In genomic region chr15:100870775-100871106, GRCm38 (mm10) we compare ENCODE assay signal across 8 mouse cellular contexts. TPM values are rescaled to one million over a fixed set of nuclear protein-coding genes. Genes with fewer than 3 reads are reported as not detected.
DNase-seq lines count a peak whose midpoint lies in the region; ATAC-seq and TF ChIP-seq lines count a peak whose summit lies in the region.

No protein-coding gene starts in this region.

- DNase-seq in heart, adult 9 months (ENCODE audit: low spot score in 2 of 2): no peak
- DNase-seq in adrenal gland, postnatal 10 days: peak; percentile 61
- DNase-seq in embryonic facial prominence, embryonic 11.5 days (ENCODE audit: low spot score): peak; percentile 80
- no peak for DNase-seq in urinary bladder, adult 2 months (ENCODE audit: low spot score)

- no peaks in the 10 kb centered on the region for H3K36me3 ChIP-seq in heart, embryonic 14.5 days (ENCODE audit: control insufficient read depth, insufficient read depth, low read length)
- H3K36me3 ChIP-seq in embryonic facial prominence, embryonic 11.5 days (replicated peaks; ENCODE audit: control insufficient read depth, insufficient read depth, low read depth, low read length): no peaks in the 10 kb centered on the region
- no peaks in the 10 kb centered on the region for H3K36me3 ChIP-seq in intestine, embryonic 15.5 days
- H3K36me3 ChIP-seq in liver, embryonic 16.5 days (ENCODE audit: control insufficient read depth, insufficient read depth): no peaks in the 10 kb centered on the region
- no peaks in the 10 kb centered on the region for H3K36me3 ChIP-seq in testis, adult 2 months (ENCODE audit: control insufficient read depth, insufficient read depth, low read length)

- peak overlapping the region; percentile 88 for H3K4me2 ChIP-seq in heart, embryonic 14.5 days (ENCODE audit: low read length)
- H3K4me2 ChIP-seq in embryonic facial prominence, embryonic 11.5 days (ENCODE audit: low read depth, low read length): peak overlapping the region; percentile 84
- peak overlapping the region; percentile 92 for H3K4me2 ChIP-seq in intestine, embryonic 15.5 days (replicated peaks)
- peak overlapping the region; percentile 57 for H3K4me2 ChIP-seq in liver, embryonic 16.5 days (ENCODE audit: low read depth, low read length)

- peak overlapping the region; percentile 55 to 57 for H3K4me3 ChIP-seq in heart, embryonic 14.5 days (ENCODE audit: control insufficient read depth in 1 of 2, insufficient read depth in 1 of 2, low read depth in 1 of 2, low read length in 2 of 2)
- H3K4me3 ChIP-seq in embryonic facial prominence, embryonic 11.5 days (ENCODE audit: low read depth, low read length): peak overlapping the region; percentile 88
- peak overlapping the region; percentile 69 for H3K4me3 ChIP-seq in intestine, embryonic 15.5 days (replicated peaks)
- peak overlapping the region; percentile 50 for H3K4me3 ChIP-seq in liver, embryonic 16.5 days (ENCODE audit: low read depth, low read length)
- peak overlapping the region; percentile 70 for H3K4me3 ChIP-seq in testis, adult 2 months (ENCODE audit: control insufficient read depth, low read depth, low read length)

- H3K9me3 ChIP-seq in heart, embryonic 14.5 days (ENCODE audit: control insufficient read depth, low read length): peaks cover 1% of the 10 kb centered on the region; the same call in 1 of the 2 replicates
- H3K9me3 ChIP-seq in embryonic facial prominence, embryonic 11.5 days (replicated peaks; ENCODE audit: control insufficient read depth, low read length): no peaks in the 10 kb centered on the region
- H3K9me3 ChIP-seq in intestine, embryonic 15.5 days: no peaks in the 10 kb centered on the region
- no peaks in the 10 kb centered on the region for H3K9me3 ChIP-seq in liver, embryonic 16.5 days (replicated peaks; ENCODE audit: control insufficient read depth, low read length)

- H3K27ac ChIP-seq in heart, embryonic 14.5 days (replicated peaks in 1 of 2; ENCODE audit: control insufficient read depth in 1 of 2, insufficient read depth in 1 of 2, low read depth in 2 of 2, low read length in 2 of 2): no peak overlapping the region
- H3K27ac ChIP-seq in embryonic facial prominence, embryonic 11.5 days (replicated peaks; ENCODE audit: low read depth, low read length): no peak overlapping the region
- H3K27ac ChIP-seq in intestine, embryonic 15.5 days: no peak overlapping the region
- no peak overlapping the region for H3K27ac ChIP-seq in liver, embryonic 16.5 days (ENCODE audit: low read length)
- no peak overlapping the region for H3K27ac ChIP-seq in testis, adult 2 months (ENCODE audit: control insufficient read depth, insufficient read depth, low read depth, low read length)

- no peak for ATAC-seq in heart, embryonic 14.5 days (ENCODE audit: insufficient number of reproducible peaks, insufficient read depth, low FRiP score, low read depth)
- ATAC-seq in embryonic facial prominence, embryonic 11.5 days (replicated peaks; ENCODE audit: insufficient number of reproducible peaks, low FRiP score, low TSS enrichment, low read depth): no peak
- peak; percentile 81 for ATAC-seq in intestine, embryonic 15.5 days
- ATAC-seq in liver, embryonic 16.5 days (ENCODE audit: low read depth): no peak

- H3K27me3 ChIP-seq in heart, embryonic 14.5 days (ENCODE audit: control insufficient read depth, insufficient read depth, low read length): peaks cover 70% of the 10 kb centered on the region
- H3K27me3 ChIP-seq in embryonic facial prominence, embryonic 11.5 days (ENCODE audit: control insufficient read depth, insufficient read depth, low read length): peaks cover 10% of the 10 kb centered on the region
- H3K27me3 ChIP-seq in intestine, embryonic 15.5 days (replicated peaks): peaks cover 32% of the 10 kb centered on the region
- H3K27me3 ChIP-seq in liver, embryonic 16.5 days (ENCODE audit: control insufficient read depth, insufficient read depth, low read depth, low read length): peaks cover 51% of the 10 kb centered on the region
- no peaks in the 10 kb centered on the region; the same call in 1 of the 2 replicates for H3K27me3 ChIP-seq in testis, adult 2 months (ENCODE audit: control insufficient read depth, insufficient read depth, low read length)

- peaks cover 3 to 12% of the 10 kb centered on the region in 2 experiments; a peak in 2 of 4 replicates for H3K4me1 ChIP-seq in heart, embryonic 14.5 days (ENCODE audit: control insufficient read depth in 2 of 2, insufficient read depth in 2 of 2, low read length in 2 of 2)
- peaks cover 3% of the 10 kb centered on the region; the same call in 1 of the 2 replicates for H3K4me1 ChIP-seq in embryonic facial prominence, embryonic 11.5 days (ENCODE audit: control insufficient read depth, insufficient read depth, low read length)
- H3K4me1 ChIP-seq in intestine, embryonic 15.5 days (replicated peaks): peaks cover 15% of the 10 kb centered on the region
- H3K4me1 ChIP-seq in liver, embryonic 16.5 days (ENCODE audit: control insufficient read depth, low read depth, low read length): no peaks in the 10 kb centered on the region
- H3K4me1 ChIP-seq in testis, adult 2 months (ENCODE audit: control insufficient read depth, insufficient read depth, low read length): peaks cover 15% of the 10 kb centered on the region

- no peak for TF ChIP-seq CTCF in testis, adult 2 months (IDR thresholded peaks at IDR 0.05; ENCODE audit: control insufficient read depth, insufficient read depth, insufficient replicate concordance, low read depth, low read length)

- WGBS in heart, embryonic 14.5 days: 0% methylated on average over 9 of the region's 69 CpGs
- no CpG with 5 or more reads among the region's 69 CpGs for WGBS in embryonic facial prominence, embryonic 11.5 days
- 7% methylated on average over 3 of the region's 69 CpGs for WGBS in intestine, embryonic 15.5 days
- 0% methylated on average over 9 of the region's 69 CpGs for WGBS in liver, embryonic 16.5 days (ENCODE audit: insufficient replicate concordance)

- peak overlapping the region; percentile 34; the same call in 1 of the 2 replicates for H3K9ac ChIP-seq in heart, embryonic 14.5 days (ENCODE audit: low read length)
- H3K9ac ChIP-seq in embryonic facial prominence, embryonic 11.5 days (replicated peaks; ENCODE audit: low read length): peak overlapping the region; percentile 84
- H3K9ac ChIP-seq in intestine, embryonic 15.5 days: peak overlapping the region; percentile 54
- H3K9ac ChIP-seq in liver, embryonic 16.5 days (ENCODE audit: low read depth, low read length): no peak overlapping the region

- no peak for TF ChIP-seq POLR2A in testis, adult 2 months (IDR thresholded peaks at IDR 0.05; ENCODE audit: control insufficient read depth, low read depth, low read length)

RNA-seq across cellular contexts. Expression of gene Scn8a, which starts 1.1 kb away (rescaled TPM):
- 0.27 and 0.31 TPM in 2 replicates for polyA plus RNA-seq in heart, embryonic 14.5 days (2014; fragmentation: Nextera tagmentation; extraction: Ambion mirVana)
- total RNA-seq in adrenal gland, postnatal 10 days (2021): 1 to 10 TPM; 2.5 to 5.6 TPM
- polyA plus RNA-seq in embryonic facial prominence, embryonic 11.5 days (2014; fragmentation: Nextera tagmentation; extraction: Ambion mirVana): 5.6 and 8.2 TPM in 2 replicates
- polyA plus RNA-seq in intestine, embryonic 15.5 days (2015; fragmentation: Nextera tagmentation; extraction: Ambion mirVana): 2.1 and 2.6 TPM in 2 replicates
- 0.51 and 0.72 TPM in 2 replicates for polyA plus RNA-seq in liver, embryonic 16.5 days (2015; fragmentation: Nextera tagmentation; extraction: Ambion mirVana)
- polyA plus RNA-seq in testis, adult 2 months (2012; rRNA removed): 3.4 and 4.0 TPM in 2 replicates
- polyA plus RNA-seq in urinary bladder, adult 2 months (2012; rRNA removed): 0.41 and 0.48 TPM in 2 replicates

Comparison
In these comparisons a context has a peak if more than half of its experiments do, and no peak if none do; other contexts are left out.
1. DNase-seq: peak in adrenal gland, postnatal 10 days (single experiment) and embryonic facial prominence, embryonic 11.5 days (single experiment); none in heart, adult 9 months (0 of 2) and urinary bladder, adult 2 months (single experiment).
2. Peak in every context shown above with its lines, with median percentiles within 50 percentile points of each other: H3K4me2 ChIP-seq and H3K4me3 ChIP-seq.